Mouse (Mus musculus) cerebellum, postnatal 4 days (tissue): Measurements from ENCODE around the gene Cfap44.

Source experiments
- DNase-seq, 2 experiments: peaks; one replicate each; pipeline ENCODE4 v3.0.0; 2022; ENCODE audit warnings: low spot score in 2 of 2, mixed read lengths in 1 of 2

The Cfap44 gene

DNA sequence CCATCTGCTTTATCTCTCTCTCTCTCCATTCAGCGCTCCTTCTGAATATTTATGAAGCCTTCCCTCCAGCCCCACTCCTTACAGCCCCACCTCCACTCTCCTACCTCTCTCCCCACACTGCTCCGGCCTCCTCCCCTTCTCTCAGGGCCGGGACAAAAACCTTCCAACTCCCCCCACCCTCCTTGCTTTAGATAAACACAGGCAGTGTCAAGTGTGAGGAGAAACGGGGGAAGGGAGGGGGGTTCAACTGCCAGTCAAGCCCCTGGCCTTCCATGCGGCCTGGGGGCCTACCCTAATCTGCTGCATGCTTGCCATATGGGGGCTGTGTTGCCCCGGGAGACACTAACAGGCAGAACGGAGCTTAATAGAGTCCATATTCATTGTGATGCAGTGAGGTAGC lies 136.2 kb downstream of the Cfap44 start:
- peak in 1 of 2 experiments; percentile 65 for DNase-seq

- DNase-seq: no peak
These were observed 136.7 kb downstream of the Cfap44 start for GRCm38 (mm10) chr16:44531239-44531797.
